Mouse (Mus musculus): ENCODE data around the gene Naa10.
A peak's percentile ranks its signal among the peaks of the same experiment; 100 is the strongest.

DNA sequence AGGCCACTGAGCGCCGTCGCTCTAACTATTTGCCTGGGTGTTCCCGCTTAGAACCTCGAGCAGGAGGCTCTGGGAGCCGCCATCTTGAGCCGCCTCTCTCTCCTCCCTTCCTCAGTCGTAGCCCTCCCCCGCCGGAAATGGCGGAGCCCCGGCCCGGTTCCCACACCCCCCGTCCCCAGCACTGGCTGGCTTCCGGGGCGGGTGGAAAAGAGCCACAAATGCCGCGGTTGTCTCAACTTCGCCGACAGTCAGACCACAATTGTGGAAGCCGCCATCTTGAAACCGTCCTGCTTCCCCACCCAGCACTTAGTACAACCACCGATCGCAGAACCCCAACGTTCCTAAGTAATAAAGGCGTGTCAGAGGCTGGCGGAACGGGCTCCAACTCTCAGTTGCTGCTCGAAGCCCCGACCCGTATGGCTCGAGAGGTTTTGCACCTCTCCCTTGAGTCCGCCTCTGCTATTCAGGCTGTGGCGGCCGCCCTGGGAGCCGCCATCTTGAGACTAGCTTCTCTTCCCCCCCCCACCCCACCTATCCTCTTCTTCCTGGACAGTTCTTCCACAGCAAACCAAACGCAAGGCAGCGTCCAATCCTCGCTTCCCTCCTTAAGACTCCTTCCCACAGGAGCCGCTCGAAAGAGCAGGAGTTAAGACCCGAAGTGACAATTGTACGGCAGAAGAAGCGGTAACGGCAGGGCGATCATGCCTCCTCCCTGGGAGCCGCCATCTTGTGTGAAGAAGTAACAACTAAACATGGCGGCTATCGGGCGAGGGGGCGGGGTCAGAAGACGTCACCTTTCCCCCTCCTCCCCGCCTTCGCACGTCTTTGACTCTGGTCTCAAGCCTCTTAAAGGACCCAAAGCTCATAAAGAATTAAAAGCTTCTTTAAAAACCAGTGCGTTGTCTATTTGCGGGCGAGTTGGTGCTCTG is 44.8 kb upstream of the Naa10 start, which contains the start of gene Hcfc1:
- TF ChIP-seq POLR2A (IDR thresholded peaks at IDR 0.05; ENCODE audit: low read depth, low read length) (peak; percentile 47), CTCF (IDR thresholded peaks at IDR 0.05; ENCODE audit: borderline replicate concordance, insufficient read depth, low read length) (no peak)
